16 mouse cellular contexts compared by ENCODE assay signal in genomic region chr2:179946496-179946895, GRCm38 (mm10).
"Had no signal": no experiment of that assay in that cellular context is flagged by ENCODE, and none has a peak within 500 bp of the region (broad histone marks: within the 10 kb centered on the region; RNA-seq: fewer than 3 reads in every experiment).

No protein-coding gene starts in this region.

- H3K4me3 ChIP-seq: kidney, embryonic 15.5 days; left cerebral cortex, adult 2 months; liver, embryonic 13.5 days; stomach, embryonic 15.5 days had no signal

- H3K36me3 ChIP-seq: kidney, embryonic 15.5 days; liver, embryonic 13.5 days; stomach, embryonic 15.5 days had no signal

- H3K27me3 ChIP-seq: kidney, embryonic 15.5 days; liver, embryonic 13.5 days; stomach, embryonic 15.5 days had no signal

- H3K9ac ChIP-seq: kidney, embryonic 15.5 days; liver, embryonic 13.5 days; stomach, embryonic 15.5 days had no signal

- H3K27ac ChIP-seq: left cerebral cortex, adult 2 months; liver, embryonic 13.5 days; stomach, embryonic 15.5 days had no signal

- DNase-seq: kidney, postnatal 10 days; kidney, postnatal 36 days; layer of hippocampus, postnatal 36 days; liver, embryonic 13.5 days; lung, adult 2 months; lung, postnatal 14 days; lung, postnatal 4 days; midbrain, embryonic 14.5 days; retina, postnatal 1 day; right cerebral cortex, postnatal 25 days; spleen, adult 18-20 months; thymus, postnatal 25 days had no signal

- H3K4me2 ChIP-seq: kidney, embryonic 15.5 days; liver, embryonic 13.5 days; midbrain, embryonic 11.5 days; stomach, embryonic 15.5 days had no signal

- H3K9me3 ChIP-seq: kidney, embryonic 15.5 days; liver, embryonic 13.5 days; stomach, embryonic 15.5 days had no signal
